Mouse (Mus musculus) kidney, embryonic 14.5 days (tissue): ENCODE results near the gene Hoxa2. TPM values are rescaled to one million over a fixed set of nuclear protein-coding genes. Genes with fewer than 3 reads are reported as not detected.

Experiments
- ATAC-seq: fragments of 200-750 bp; cut with Nextera tagmentation; 2 replicates; pipeline ENCODE4 v1.8.0; 2017; ENCODE audit warnings: moderate number of reproducible peaks, mild to moderate bottlenecking, moderate TSS enrichment, moderate library complexity; ENCODE audit not compliant: low FRiP score, low TSS enrichment
- H3K27ac ChIP-seq: fragments of 300-500 bp; sonication (generic); 2 replicates; pipeline ENCODE4 v1.5.1; 2014; ENCODE audit warnings: low read depth, mild to moderate bottlenecking, low read length, moderate library complexity, mixed read lengths
- H3K27me3 ChIP-seq: fragments of 300-500 bp; sonication (generic); 2 replicates; pipeline ENCODE4 v1.6.1; 2014; ENCODE audit warnings: mild to moderate bottlenecking, low read length; ENCODE audit not compliant: control insufficient read depth, insufficient read depth
- H3K36me3 ChIP-seq: fragments of 300-500 bp; sonication (generic); 2 replicates; pipeline ENCODE4 v1.6.1; 2014; ENCODE audit warnings: low read length, mixed read lengths; ENCODE audit not compliant: control insufficient read depth, insufficient read depth
- H3K4me1 ChIP-seq: fragments of 300-500 bp; sonication (generic); 2 replicates; pipeline ENCODE4 v1.6.1; 2014; ENCODE audit warnings: low read length, mixed read lengths; ENCODE audit not compliant: control insufficient read depth, insufficient read depth
- H3K4me2 ChIP-seq: fragments of 300-500 bp; sonication (generic); replicated peaks from 2 replicates; pipeline ENCODE4 v1.6.1; 2014; ENCODE audit warnings: low read depth, mild to moderate bottlenecking, low read length
- H3K4me3 ChIP-seq: fragments of 300-500 bp; sonication (generic); 2 replicates; pipeline ENCODE4 v1.5.1; 2014; ENCODE audit warnings: mild to moderate bottlenecking, low read length
- H3K9ac ChIP-seq: fragments of 300-500 bp; sonication (generic); 2 replicates; pipeline ENCODE4 v1.6.1; 2014; ENCODE audit warnings: low read depth, mild to moderate bottlenecking, low read length, moderate library complexity
- H3K9me3 ChIP-seq: fragments of 300-500 bp; sonication (generic); 2 replicates; pipeline ENCODE4 v1.6.1; 2016; ENCODE audit warnings: low read length; ENCODE audit not compliant: control insufficient read depth
- WGBS: fragments of 180-500 bp; shearing (Covaris S2); extraction: QIAGEN DNeasy Blood & Tissue Kit; methylation state at CpG from one replicate; pipeline ENCODE4 v1.1.7; 2014; 5-methylcytosine and 5-hydroxymethylcytosine counted together
- polyA plus RNA-seq: library from polyadenylated mRNA; unstranded; fragments of >200 nt; fragmentation: Nextera tagmentation; extraction: Ambion mirVana; gene quantifications from 2 replicates; pipeline ENCODE4 v1.2.1, GENCODE M21; 2014

Hoxa2 gene
- polyA plus RNA-seq, 1 experiment from 2014 or later, result 4.7 TPM

DNA sequence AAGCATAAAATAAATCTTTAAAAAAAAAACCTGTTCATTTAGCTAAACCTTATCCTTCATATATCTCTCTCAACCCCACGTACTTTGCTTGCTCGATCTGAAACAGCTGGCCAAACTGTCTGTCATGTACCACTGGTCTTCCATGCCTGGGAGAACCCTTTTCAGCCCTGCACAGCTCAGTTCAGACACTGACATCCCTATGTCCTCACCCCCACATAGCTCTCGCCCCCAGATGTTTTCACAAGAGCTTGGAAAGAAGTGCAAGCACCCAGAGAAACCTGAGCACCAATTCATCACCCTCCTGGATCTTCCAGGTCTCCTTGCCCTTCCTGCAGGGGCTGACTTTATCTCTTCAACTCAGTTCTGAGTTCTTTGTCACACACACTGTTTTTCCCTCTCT lies 43.5 kb downstream of the Hoxa2 start:
- ATAC-seq, result 0 out of 2 replicates have a peak, but pooled peaks have one; percentile 14

DNA sequence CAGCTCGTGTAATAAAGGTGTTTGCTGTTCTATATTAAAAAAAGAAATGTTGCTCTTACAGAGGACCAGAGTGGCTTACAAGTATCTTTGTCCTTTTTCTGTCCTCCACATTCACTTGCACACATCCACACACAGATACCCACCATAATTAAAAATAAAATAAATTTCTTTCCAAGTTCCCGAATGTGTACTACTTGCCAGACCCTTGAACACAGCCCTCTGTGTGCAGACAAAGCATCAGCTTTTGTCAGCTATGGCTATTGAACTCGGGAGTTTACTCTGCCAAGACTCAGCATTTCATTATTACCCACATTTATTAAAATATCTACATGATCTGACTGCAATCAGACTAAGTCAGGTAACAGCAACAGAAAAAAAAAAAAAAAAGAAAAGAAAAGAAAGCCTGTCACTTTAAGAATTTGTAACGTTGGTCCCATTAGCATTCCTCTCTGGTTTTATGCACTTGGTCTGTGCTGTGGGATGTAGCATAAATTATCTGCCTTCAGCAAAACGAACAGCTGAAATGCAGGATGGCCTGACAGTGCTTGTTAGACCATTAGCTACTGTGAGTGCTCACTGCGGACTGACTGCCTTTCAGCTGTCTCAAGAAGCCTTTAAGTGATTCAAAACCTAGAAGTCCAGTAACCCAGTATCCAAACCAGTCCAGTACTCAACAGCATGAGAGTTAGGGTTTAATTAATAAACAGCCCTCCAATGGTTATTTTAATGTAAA lies 45.6 kb downstream of the Hoxa2 start:
- H3K27ac ChIP-seq, result no peak overlapping the region
- H3K4me2 ChIP-seq, result no peak overlapping the region
- no peak overlapping the region for H3K9ac ChIP-seq
- no peaks in the 10 kb centered on the region for H3K36me3 ChIP-seq
- WGBS, result 19% methylated on average over 6 of the region's 6 CpGs
- no peak for ATAC-seq
- no peaks in the 10 kb centered on the region for H3K9me3 ChIP-seq
- no peak overlapping the region for H3K4me3 ChIP-seq
- H3K4me1 ChIP-seq, result peaks cover 9% of the 10 kb centered on the region; the same call in 1 of the 2 replicates
- no peaks in the 10 kb centered on the region; the same call in 1 of the 2 replicates for H3K27me3 ChIP-seq

More for the DNA sequence above, 43.5 kb downstream of the Hoxa2 start:
- Histone ChIP-seq H3K4me1 (peaks cover 9% of the 10 kb centered on the region; the same call in 1 of the 2 replicates), H3K36me3 (no peaks in the 10 kb centered on the region), H3K9me3 (no peaks in the 10 kb centered on the region), H3K4me2 (no peak overlapping the region), H3K4me3 (no peak overlapping the region), H3K9ac (no peak overlapping the region), H3K27ac (no peak overlapping the region), H3K27me3 (no peaks in the 10 kb centered on the region)
- 24% methylated on average over 3 of the region's 3 CpGs for WGBS

DNA sequence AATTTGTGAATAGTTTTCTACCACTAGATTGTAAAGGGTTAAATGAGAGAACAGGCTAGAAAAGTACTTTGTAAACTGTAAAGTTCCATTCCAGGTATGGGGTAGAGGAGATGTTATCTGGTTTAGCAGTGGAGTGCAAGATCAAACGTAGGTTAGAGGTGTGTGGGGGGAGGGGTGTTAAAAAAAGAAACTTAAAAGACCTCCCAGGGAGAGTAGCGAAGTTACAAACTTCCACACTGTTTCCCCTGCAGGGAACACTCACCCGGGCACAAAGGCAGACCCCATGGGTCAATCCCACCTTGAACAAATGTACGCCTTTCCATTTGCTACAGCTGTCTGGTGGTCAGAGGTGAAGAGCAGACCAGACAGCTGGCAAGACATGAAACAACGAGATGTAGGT lies 48.7 kb downstream of the Hoxa2 start:
- no peak overlapping the region for H3K4me3 ChIP-seq
- H3K36me3 ChIP-seq, result no peaks in the 10 kb centered on the region
- H3K9ac ChIP-seq, result no peak overlapping the region
- H3K9me3 ChIP-seq, result no peaks in the 10 kb centered on the region
- peaks cover 3% of the 10 kb centered on the region; the same call in 1 of the 2 replicates for H3K4me1 ChIP-seq
- 16% methylated on average over 5 of the region's 5 CpGs for WGBS
- no peak for ATAC-seq
- H3K27me3 ChIP-seq, result no peaks in the 10 kb centered on the region; the same call in 1 of the 2 replicates
- H3K4me2 ChIP-seq, result no peak overlapping the region
- H3K27ac ChIP-seq, result no peak overlapping the region

Other genes with a start within 250 kb of the Hoxa2 start
- 29.2 and 33.8 TPM in 2 replicates for gene Skap2, start 152.3 kb downstream of the Hoxa2 start, polyA plus RNA-seq
- 0.64 and 1.0 TPM in 2 replicates for gene Hoxa1, start 6.5 kb downstream of the Hoxa2 start, polyA plus RNA-seq
- gene 5730596B20Rik, start 12.7 kb upstream of the Hoxa2 start, polyA plus RNA-seq, result 2.7 and 2.9 TPM in 2 replicates
- gene Hoxa4, start 26.9 kb upstream of the Hoxa2 start, polyA plus RNA-seq, result 3.1 and 3.6 TPM in 2 replicates
- 15.7 and 16.6 TPM in 2 replicates for gene Hoxa5, start 39.8 kb upstream of the Hoxa2 start, polyA plus RNA-seq
- 4.4 TPM in 2 replicates for gene Hoxa6, start 43.9 kb upstream of the Hoxa2 start, polyA plus RNA-seq
- 9.7 and 13.6 TPM in 2 replicates for gene Hoxa3, start 48.5 kb upstream of the Hoxa2 start, polyA plus RNA-seq
- gene Gm28308, start 48.5 kb upstream of the Hoxa2 start, polyA plus RNA-seq, result not detected in 2 replicates
- gene Hoxa7, start 57.0 kb upstream of the Hoxa2 start, polyA plus RNA-seq, result 19.1 and 19.6 TPM in 2 replicates
- 58.1 and 67.8 TPM in 2 replicates for gene Hoxa9, start 66.3 kb upstream of the Hoxa2 start, polyA plus RNA-seq
- gene Hoxa10, start 76.0 kb upstream of the Hoxa2 start, polyA plus RNA-seq, result 177 and 186 TPM in 2 replicates
- gene Hoxa11, start 81.0 kb upstream of the Hoxa2 start, polyA plus RNA-seq, result 27.6 and 35.6 TPM in 2 replicates
- gene Hoxa13, start 96.0 kb upstream of the Hoxa2 start, polyA plus RNA-seq, result not detected in 2 replicates
- not detected in 2 replicates for gene Evx1, start 148.7 kb upstream of the Hoxa2 start, polyA plus RNA-seq